Mouse (Mus musculus) ES-Bruce4 (cell line): Measurements from ENCODE around the gene Tmem30b. TPM values are rescaled to one million over a fixed set of nuclear protein-coding genes. Genes with fewer than 3 reads are reported as not detected.
"Not testable (repeated sequence)": the region's sequence is repeated elsewhere in the genome, so short reads cannot be mapped to it uniquely, and the experiment has no call there.

Source experiments
- H3K27ac ChIP-seq: 2 replicates; pipeline ENCODE4 v1.5.1; 2012; ENCODE audit warnings: low read length, inconsistent platforms; ENCODE audit not compliant: insufficient read depth
- H3K27me3 ChIP-seq: 2 replicates; pipeline ENCODE4 v1.6.1; 2012; ENCODE audit warnings: mild to moderate bottlenecking, low read length, inconsistent platforms; ENCODE audit not compliant: control insufficient read depth, poor library complexity, insufficient read depth, severe bottlenecking
- H3K36me3 ChIP-seq: 2 replicates; pipeline ENCODE4 v1.6.1; 2012; ENCODE audit warnings: inconsistent platforms, mild to moderate bottlenecking, low read length, moderate library complexity; ENCODE audit not compliant: control insufficient read depth, poor library complexity, insufficient read depth, severe bottlenecking
- H3K4me1 ChIP-seq: one replicate; pipeline ENCODE4 v1.8.1; 2011; ENCODE audit warnings: low read length; ENCODE audit not compliant: control insufficient read depth, insufficient read depth
- H3K4me3 ChIP-seq: 2 replicates; pipeline ENCODE4 v1.5.1; 2011; ENCODE audit warnings: low read depth, mild to moderate bottlenecking, low read length
- H3K9ac ChIP-seq: 2 replicates; pipeline ENCODE4 v1.6.1; 2012; ENCODE audit warnings: low read depth, mild to moderate bottlenecking, inconsistent platforms; ENCODE audit not compliant: poor library complexity, severe bottlenecking
- H3K9me3 ChIP-seq: replicated peaks from 2 replicates; pipeline ENCODE4 v1.6.1; 2012; ENCODE audit warnings: mild to moderate bottlenecking, low read length, inconsistent platforms; ENCODE audit not compliant: control insufficient read depth, poor library complexity, insufficient read depth, severe bottlenecking
- CTCF ChIP-seq: IDR thresholded peaks from one replicate; pipeline ENCODE4 v1.8.1; 2011; ENCODE audit warnings: low read depth, low read length
- EP300 ChIP-seq: IDR thresholded peaks from 2 replicates; pipeline ENCODE4 v1.6.1; 2011; ENCODE audit warnings: low read depth, low read length; ENCODE audit not compliant: insufficient read depth
- POLR2A ChIP-seq: IDR thresholded peaks from one replicate; pipeline ENCODE4 v1.8.1; 2011; ENCODE audit warnings: low read length; ENCODE audit not compliant: insufficient read depth
- polyA plus RNA-seq: library from polyadenylated mRNA; stranded (reverse); fragments of >200 nt; gene quantifications from 2 replicates; pipeline ENCODE4 v1.2.4, GENCODE M21; 2011; ENCODE audit warnings: low read depth; ENCODE audit not compliant: missing spikeins, insufficient read depth, insufficient read length

Gene Tmem30b
- polyA plus RNA-seq, 1 experiment, result 13.5 TPM

DNA sequence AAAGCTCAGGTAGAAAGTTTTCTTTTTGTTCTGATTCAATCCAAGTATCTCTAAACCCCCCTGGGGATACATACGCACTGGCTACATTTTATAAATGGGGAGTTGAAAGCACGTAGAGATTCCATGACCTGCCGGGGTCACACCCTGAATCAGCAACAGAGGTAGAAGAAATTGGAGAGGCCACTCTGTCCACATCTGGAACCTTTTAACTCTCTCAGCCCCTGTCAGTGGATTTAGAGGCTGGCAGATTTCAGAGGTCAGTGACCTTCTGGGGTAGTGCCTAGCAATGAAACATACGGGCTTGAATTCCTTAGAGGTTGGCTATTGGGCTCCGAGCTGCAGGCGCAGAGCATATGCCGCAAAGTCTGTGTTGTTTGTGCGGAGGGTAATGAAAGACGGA is 17.1 kb downstream of the Tmem30b start:
- TF ChIP-seq EP300, result no peak
- TF ChIP-seq POLR2A, result no peak
- no peak for TF ChIP-seq CTCF
- Histone ChIP-seq H3K9ac (no peak overlapping the region), H3K27me3 (no peaks in the 10 kb centered on the region), H3K9me3 (no peaks in the 10 kb centered on the region), H3K4me3 (no peak overlapping the region), H3K36me3 (no peaks in the 10 kb centered on the region), H3K4me1 (no peaks in the 10 kb centered on the region), H3K27ac (no peak overlapping the region)

DNA sequence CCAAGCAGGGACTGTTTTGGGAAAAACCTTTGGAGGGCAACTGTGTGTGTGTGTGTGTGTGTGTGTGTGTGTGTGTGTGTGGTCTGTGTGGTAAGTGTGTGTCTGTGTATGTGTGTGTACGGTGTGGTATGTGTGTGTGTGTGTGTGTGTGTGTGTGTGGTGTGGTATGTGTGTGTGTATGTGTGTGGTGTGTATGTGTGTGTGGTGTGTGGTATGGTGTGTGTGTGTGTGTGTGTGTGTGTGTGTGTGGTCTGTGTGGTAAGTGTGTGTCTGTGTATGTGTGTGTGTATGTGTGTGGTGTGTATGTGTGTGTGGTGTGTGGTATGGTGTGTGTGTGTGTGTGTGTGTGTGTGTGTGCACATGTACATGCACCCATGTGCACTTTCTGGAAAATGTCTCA is 18.1 kb downstream of the Tmem30b start:
- H3K4me3 ChIP-seq, H3K9ac ChIP-seq, H3K27ac ChIP-seq, H3K36me3 ChIP-seq, H3K9me3 ChIP-seq, H3K27me3 ChIP-seq, H3K4me1 ChIP-seq: not testable (repeated sequence)

DNA sequence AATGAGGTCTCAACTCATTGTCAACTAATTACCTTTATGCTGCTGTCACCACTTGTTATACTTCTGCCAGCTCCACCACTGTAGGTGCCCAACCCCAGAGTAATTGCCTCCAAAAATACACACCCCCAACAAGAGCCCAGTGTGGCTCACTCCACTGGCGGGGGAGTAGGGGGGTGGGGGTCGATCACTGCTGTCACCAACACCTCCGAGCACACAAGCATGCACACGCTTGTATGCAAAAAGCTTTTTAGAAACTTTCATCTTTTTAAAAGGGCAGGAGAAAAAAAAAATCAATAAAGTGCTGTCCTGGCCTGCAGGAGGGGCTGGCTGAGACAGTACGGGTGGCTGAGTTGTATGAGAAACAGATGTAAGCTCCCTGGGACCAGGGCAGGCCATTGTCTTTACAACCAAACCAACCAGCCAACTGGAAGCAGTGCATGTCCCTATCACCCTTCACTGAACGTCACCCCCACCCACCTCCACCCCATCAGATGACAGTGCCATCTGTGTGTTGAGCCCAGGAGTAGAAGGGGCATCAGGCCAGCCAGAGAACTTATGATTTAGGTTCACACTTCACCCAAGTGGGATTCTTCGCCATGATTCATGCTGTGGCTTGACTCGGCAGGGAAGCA is 20.8 kb downstream of the Tmem30b start:
- TF ChIP-seq EP300, result no peak
- no peak for TF ChIP-seq POLR2A
- no peak for TF ChIP-seq CTCF
- Histone ChIP-seq H3K27ac (no peak overlapping the region), H3K36me3 (no peaks in the 10 kb centered on the region), H3K9me3 (no peaks in the 10 kb centered on the region), H3K27me3 (no peaks in the 10 kb centered on the region), H3K4me1 (no peaks in the 10 kb centered on the region), H3K9ac (no peak overlapping the region), H3K4me3 (no peak overlapping the region)

DNA sequence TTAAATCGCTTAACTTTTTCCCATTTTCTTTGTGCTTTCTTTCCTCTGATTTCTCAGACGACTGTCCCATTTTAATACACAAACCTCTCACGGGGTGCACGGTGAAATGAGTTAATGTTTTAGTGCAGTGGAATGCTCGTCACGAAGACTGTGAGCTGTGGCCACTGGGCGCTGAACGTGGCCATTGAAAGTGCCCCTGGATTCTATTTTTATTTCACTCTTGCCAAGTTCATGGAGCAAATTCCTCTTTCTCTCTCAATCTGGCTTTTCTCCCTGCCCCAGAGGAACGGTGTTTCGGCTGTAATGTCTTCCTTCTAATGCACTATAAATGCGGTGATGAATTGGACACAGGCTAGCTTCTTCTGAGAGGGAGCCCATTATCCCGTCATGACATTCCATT is 23.1 kb downstream of the Tmem30b start:
- TF ChIP-seq POLR2A, result no peak
- no peak for TF ChIP-seq CTCF
- TF ChIP-seq EP300, result no peak
- H3K27ac ChIP-seq, result no peak overlapping the region

DNA sequence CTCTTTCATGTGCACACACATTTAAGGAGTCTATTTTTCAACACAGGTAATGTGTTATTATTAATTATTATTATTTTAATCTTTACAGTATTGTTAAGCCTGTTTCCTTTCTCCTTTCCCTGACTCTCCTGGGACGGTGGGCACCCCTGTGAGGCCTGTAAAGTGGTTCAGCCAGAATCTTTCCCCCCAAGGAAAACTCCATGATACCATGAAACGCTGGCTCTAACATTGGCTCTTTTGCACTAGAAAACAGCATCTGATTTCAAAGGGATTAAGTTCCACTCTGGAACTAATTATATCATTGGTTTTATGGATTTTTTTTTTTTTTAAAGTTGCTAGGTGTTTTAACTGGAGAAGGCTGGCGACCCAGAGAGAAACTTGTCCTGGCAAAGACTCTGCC is 24.2 kb downstream of the Tmem30b start:
- H3K27ac ChIP-seq, result no peak overlapping the region
- TF ChIP-seq EP300 (no peak), POLR2A (no peak), CTCF (no peak)

More for the DNA sequence above, 23.1 kb downstream of the Tmem30b start:
- Histone ChIP-seq H3K9ac (no peak overlapping the region), H3K4me1 (no peaks in the 10 kb centered on the region), H3K4me3 (no peak overlapping the region), H3K9me3 (no peaks in the 10 kb centered on the region), H3K36me3 (no peaks in the 10 kb centered on the region), H3K27me3 (no peaks in the 10 kb centered on the region)

DNA sequence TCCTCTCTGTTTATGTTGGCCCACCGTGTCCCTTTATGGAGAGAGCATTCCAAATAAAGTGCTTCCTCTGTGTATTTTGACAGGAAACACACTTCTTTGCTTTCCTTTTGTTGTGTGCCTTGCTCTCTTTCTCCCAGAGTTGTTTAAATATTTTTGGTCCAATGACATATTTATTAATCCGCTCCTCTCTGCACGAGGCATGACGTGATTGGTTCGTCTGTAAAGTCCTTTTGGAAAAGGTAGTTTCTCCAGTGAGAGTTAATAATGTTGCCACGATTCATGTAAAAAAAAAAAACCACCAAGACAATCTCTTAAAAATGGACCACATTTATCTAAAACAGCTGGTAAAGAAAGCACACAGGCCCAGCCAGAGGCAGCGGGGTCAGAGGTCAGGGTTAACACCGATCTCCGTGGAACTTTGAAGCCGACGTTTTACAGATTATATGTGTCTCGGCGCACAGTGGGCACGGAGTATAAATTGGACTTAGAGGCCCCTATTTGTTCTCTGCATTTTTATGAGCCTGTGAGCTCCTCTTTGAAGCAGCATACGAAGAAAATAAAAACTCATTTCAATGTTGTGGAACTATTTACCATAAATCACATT is 24.9 kb downstream of the Tmem30b start:
- H3K4me1 ChIP-seq, result no peaks in the 10 kb centered on the region
- H3K4me3 ChIP-seq, result no peak overlapping the region
- H3K27me3 ChIP-seq, result no peaks in the 10 kb centered on the region
- H3K9ac ChIP-seq, result no peak overlapping the region
- no peaks in the 10 kb centered on the region for H3K9me3 ChIP-seq
- no peaks in the 10 kb centered on the region for H3K36me3 ChIP-seq
- no peak for TF ChIP-seq EP300
- TF ChIP-seq CTCF, result no peak
- TF ChIP-seq POLR2A, result no peak
- no peak overlapping the region for H3K27ac ChIP-seq

More for the DNA sequence above, 24.2 kb downstream of the Tmem30b start:
- Histone ChIP-seq H3K4me1 (no peaks in the 10 kb centered on the region), H3K9me3 (no peaks in the 10 kb centered on the region), H3K4me3 (no peak overlapping the region), H3K36me3 (no peaks in the 10 kb centered on the region), H3K27me3 (no peaks in the 10 kb centered on the region), H3K9ac (no peak overlapping the region)
